Mouse (Mus musculus): Measurements from ENCODE around the gene Sars. TPM values are rescaled to one million over a fixed set of nuclear protein-coding genes. Genes with fewer than 3 reads are reported as not detected.
A peak's percentile ranks its signal among the peaks of the same experiment; 100 is the strongest.

Sars gene
- polyA plus RNA-seq, 1 experiment from 2014 or later, result 78.2 TPM

- no peak overlapping the region for H3K4me2 ChIP-seq
- no peaks in the 10 kb centered on the region for H3K27me3 ChIP-seq (replicated peaks)
- no peak overlapping the region for H3K9ac ChIP-seq
- ATAC-seq (ENCODE audit: extremely low read depth, insufficient number of reproducible peaks, low FRiP score, low TSS enrichment), result no peak
- peaks cover 45% of the 10 kb centered on the region for H3K4me1 ChIP-seq
- no peak overlapping the region for H3K27ac ChIP-seq (replicated peaks)
- no peak overlapping the region for H3K4me3 ChIP-seq
- H3K9me3 ChIP-seq, result no peaks in the 10 kb centered on the region
- 90% methylated on average over 10 of the region's 10 CpGs for WGBS
- peaks cover 23% of the 10 kb centered on the region for H3K36me3 ChIP-seq
Measured at GRCm38 (mm10) chr3:108386186-108386585, 58.8 kb downstream of the Sars start.

- Histone ChIP-seq H3K4me3 (peak overlapping the region; percentile 77), H3K4me1 (peaks cover 50% of the 10 kb centered on the region), H3K9ac (peak overlapping the region; percentile 77), H3K4me2 (peak overlapping the region; percentile 81), H3K27ac (replicated peaks) (no peak overlapping the region), H3K9me3 (no peaks in the 10 kb centered on the region), H3K27me3 (replicated peaks) (no peaks in the 10 kb centered on the region), H3K36me3 (peaks cover 23% of the 10 kb centered on the region)
- 42% methylated on average over 2 of the region's 2 CpGs for WGBS
- ATAC-seq (ENCODE audit: extremely low read depth, insufficient number of reproducible peaks, low FRiP score, low TSS enrichment), result no peak
Measured at GRCm38 (mm10) chr3:108384425-108384824, 60.6 kb downstream of the Sars start.

- H3K9ac ChIP-seq, result peak within 1 kb of the TSS; percentile 77
Measured at GRCm38 (mm10) chr3:108383485-108384354, 61.3 kb downstream of the Sars start, which contains the start of gene Psrc1. TSS of gene Psrc1 (plus strand) at chr3:108383839.

GRCm38 (mm10) chr3:108381945-108382875 is 62.8 kb downstream of the Sars start:
- peaks cover 55% of the 10 kb centered on the region for H3K4me1 ChIP-seq
- H3K36me3 ChIP-seq, result peaks cover 17% of the 10 kb centered on the region
- WGBS, result 45% methylated on average over 14 of the region's 14 CpGs
- H3K9me3 ChIP-seq, result no peaks in the 10 kb centered on the region
- H3K9ac ChIP-seq, result peak overlapping the region; percentile 77
- H3K27ac ChIP-seq (replicated peaks), result peak overlapping the region; percentile 69; the same call in 1 of the 2 replicates
- H3K4me3 ChIP-seq, result peak overlapping the region; percentile 77
- ATAC-seq (ENCODE audit: extremely low read depth, insufficient number of reproducible peaks, low FRiP score, low TSS enrichment), result no peak
- H3K27me3 ChIP-seq (replicated peaks), result no peaks in the 10 kb centered on the region
- H3K4me2 ChIP-seq, result peak overlapping the region; percentile 81

More at GRCm38 (mm10) chr3:108383485-108384354, 61.3 kb downstream of the Sars start, which contains the start of gene Psrc1:
- Histone ChIP-seq H3K4me2 (peak within 1 kb of the TSS; percentile 81), H3K9me3 (no peaks in the 10 kb centered on the region), H3K27me3 (replicated peaks) (no peaks in the 10 kb centered on the region), H3K4me3 (peak within 1 kb of the TSS; percentile 77), H3K4me1 (peaks cover 53% of the 10 kb centered on the region), H3K36me3 (peaks cover 23% of the 10 kb centered on the region), H3K27ac (replicated peaks) (peak within 1 kb of the TSS; percentile 69)
- ATAC-seq (ENCODE audit: extremely low read depth, insufficient number of reproducible peaks, low FRiP score, low TSS enrichment), result peak; percentile 74
- 1% methylated on average over 44 of the region's 44 CpGs for whole genome bisulfite sequencing

DNA sequence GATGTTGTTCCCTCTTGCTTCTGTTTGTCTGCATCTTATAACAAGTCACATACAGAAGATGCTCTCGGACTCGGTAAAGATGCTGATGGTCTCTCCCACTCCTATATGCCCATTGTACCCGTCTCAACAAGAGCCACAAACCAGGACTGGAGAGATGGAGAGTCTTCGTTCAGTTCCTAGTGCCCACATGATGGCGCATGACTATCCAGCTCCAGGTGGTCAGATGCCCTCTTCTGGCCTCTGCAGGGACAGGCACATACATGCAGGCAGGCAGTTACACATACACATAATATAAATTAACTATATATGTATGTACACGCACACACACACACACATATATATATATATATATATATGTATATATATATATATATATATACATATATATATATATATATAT is 64.3 kb downstream of the Sars start:
- Histone ChIP-seq H3K4me2 (no peak overlapping the region), H3K4me1 (peaks cover 55% of the 10 kb centered on the region), H3K9ac (no peak overlapping the region), H3K9me3 (no peaks in the 10 kb centered on the region), H3K27ac (replicated peaks) (no peak overlapping the region), H3K4me3 (no peak overlapping the region), H3K27me3 (replicated peaks) (no peaks in the 10 kb centered on the region), H3K36me3 (peaks cover 3% of the 10 kb centered on the region; the same call in 1 of the 2 replicates)
- 86% methylated on average over 6 of the region's 6 CpGs for WGBS
- no peak for ATAC-seq (ENCODE audit: extremely low read depth, insufficient number of reproducible peaks, low FRiP score, low TSS enrichment)

DNA sequence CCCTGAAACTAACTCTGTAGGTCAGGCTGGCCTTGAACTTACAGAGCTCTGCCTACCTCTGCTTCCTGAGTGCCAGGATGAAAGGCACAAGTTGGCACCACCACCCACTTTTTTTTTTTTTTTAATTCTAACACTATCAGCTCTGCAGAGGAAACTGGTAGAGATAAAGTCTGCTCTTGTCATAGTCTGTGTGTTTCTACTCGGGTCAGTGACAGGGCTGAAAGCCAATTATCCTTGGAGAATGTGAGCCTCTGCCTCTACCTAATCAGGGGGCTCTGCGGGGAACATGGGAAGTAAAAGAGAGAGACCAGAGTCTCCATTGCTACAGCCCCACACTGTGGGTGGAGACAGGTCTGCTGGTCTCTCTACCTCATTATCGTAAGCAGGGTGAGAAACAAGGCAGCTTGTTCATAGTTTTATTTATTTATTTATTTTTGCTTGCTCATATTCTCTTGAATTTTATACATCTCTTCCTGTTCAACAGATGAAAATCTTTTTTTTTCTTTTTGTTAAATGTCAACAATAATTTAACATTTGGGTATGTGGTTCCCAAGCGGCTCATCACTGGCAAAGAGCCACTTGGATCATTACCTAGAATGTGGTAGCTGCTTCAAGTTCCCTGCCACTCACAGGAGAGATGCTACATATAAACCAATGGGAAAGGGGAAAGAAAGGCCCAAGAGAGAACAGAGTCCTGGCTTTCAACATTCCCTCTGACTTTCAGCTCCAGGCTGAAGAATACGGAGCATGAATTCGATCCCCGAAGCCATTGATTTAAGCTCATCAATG is 65.9 kb downstream of the Sars start:
- WGBS, result 56% methylated on average over 7 of the region's 7 CpGs
- Histone ChIP-seq H3K27ac (replicated peaks) (peak overlapping the region; percentile 28; the same call in 1 of the 2 replicates), H3K9ac (no peak overlapping the region), H3K27me3 (replicated peaks) (no peaks in the 10 kb centered on the region; the same call in 1 of the 2 replicates), H3K4me1 (peaks cover 44% of the 10 kb centered on the region), H3K9me3 (no peaks in the 10 kb centered on the region), H3K4me2 (no peak overlapping the region), H3K36me3 (no peaks in the 10 kb centered on the region), H3K4me3 (no peak overlapping the region)
- no peak for ATAC-seq (ENCODE audit: extremely low read depth, insufficient number of reproducible peaks, low FRiP score, low TSS enrichment)

Other genes with a start within 250 kb of the Sars start
- gene Cyb561d1, start 244.0 kb downstream of the Sars start, polyA plus RNA-seq (2015; fragmentation: Nextera tagmentation; extraction: Ambion mirVana), result 2.3 and 3.1 TPM in 2 replicates
- 7.5 and 8.7 TPM in 2 replicates for gene Atxn7l2, start 234.3 kb downstream of the Sars start, polyA plus RNA-seq (2015; fragmentation: Nextera tagmentation; extraction: Ambion mirVana)
- gene Sypl2, start 218.6 kb downstream of the Sars start, polyA plus RNA-seq (2015; fragmentation: Nextera tagmentation; extraction: Ambion mirVana), result 2.4 and 3.2 TPM in 2 replicates
- 213 and 243 TPM in 2 replicates for gene Psma5, start 188.3 kb downstream of the Sars start, polyA plus RNA-seq (2015; fragmentation: Nextera tagmentation; extraction: Ambion mirVana)
- gene Sort1, start 161.1 kb downstream of the Sars start, polyA plus RNA-seq (2015; fragmentation: Nextera tagmentation; extraction: Ambion mirVana), result 8.9 and 11.9 TPM in 2 replicates
- gene Mybphl, start 80.3 kb downstream of the Sars start, polyA plus RNA-seq (2015; fragmentation: Nextera tagmentation; extraction: Ambion mirVana), result 40.7 and 45.8 TPM in 2 replicates
- gene Psrc1, start 61.4 kb downstream of the Sars start, polyA plus RNA-seq (2015; fragmentation: Nextera tagmentation; extraction: Ambion mirVana), result 24.4 and 25.4 TPM in 2 replicates
- gene Celsr2, start 29.7 kb downstream of the Sars start, polyA plus RNA-seq (2015; fragmentation: Nextera tagmentation; extraction: Ambion mirVana), result 2.1 and 3.1 TPM in 2 replicates
- gene 1700013F07Rik, start 88.9 kb upstream of the Sars start, polyA plus RNA-seq (2015; fragmentation: Nextera tagmentation; extraction: Ambion mirVana), result not detected in 2 replicates
- 0.70 and 1.0 TPM in 2 replicates for gene 5330417C22Rik, start 91.3 kb upstream of the Sars start, polyA plus RNA-seq (2015; fragmentation: Nextera tagmentation; extraction: Ambion mirVana)
- 28.2 and 30.6 TPM in 2 replicates for gene Tmem167b, start 117.3 kb upstream of the Sars start, polyA plus RNA-seq (2015; fragmentation: Nextera tagmentation; extraction: Ambion mirVana)
- 27.0 and 29.0 TPM in 2 replicates for gene Taf13, start 126.5 kb upstream of the Sars start, polyA plus RNA-seq (2015; fragmentation: Nextera tagmentation; extraction: Ambion mirVana)
- 7.0 and 7.7 TPM in 2 replicates for gene Wdr47, start 146.1 kb upstream of the Sars start, polyA plus RNA-seq (2015; fragmentation: Nextera tagmentation; extraction: Ambion mirVana)
- gene Clcc1, start 208.7 kb upstream of the Sars start, polyA plus RNA-seq (2015; fragmentation: Nextera tagmentation; extraction: Ambion mirVana), result 43.5 and 46.4 TPM in 2 replicates

Measured in heart, embryonic 13.5 days (tissue).